Mouse (Mus musculus) lung, embryonic 14.5 days (tissue): Measurements from ENCODE around the gene Stil. TPM values are rescaled to one million over a fixed set of nuclear protein-coding genes. Genes with fewer than 3 reads are reported as not detected.

Source experiments
- ATAC-seq: fragments of 200-750 bp; cut with Nextera tagmentation; 2 replicates; pipeline ENCODE4 v1.8.0; 2017; ENCODE audit warnings: mild to moderate bottlenecking, moderate TSS enrichment, moderate library complexity; ENCODE audit not compliant: insufficient read depth
- DNase-seq: peaks from one replicate; pipeline ENCODE4 v3.0.0-alpha.2; 2015
- H3K27ac ChIP-seq: fragments of 300-500 bp; sonication (generic); 2 replicates; pipeline ENCODE4 v1.5.1; 2014; ENCODE audit warnings: low read depth, mild to moderate bottlenecking, moderate library complexity
- H3K27me3 ChIP-seq: fragments of 300-500 bp; sonication (generic); 2 replicates; pipeline ENCODE4 v1.6.1; 2014; ENCODE audit warnings: low read length, control low read depth; ENCODE audit not compliant: insufficient read depth
- H3K36me3 ChIP-seq: fragments of 300-500 bp; sonication (generic); 2 replicates; pipeline ENCODE4 v1.6.1; 2014; ENCODE audit warnings: control low read depth; ENCODE audit not compliant: insufficient read depth
- H3K4me1 ChIP-seq: fragments of 300-500 bp; sonication (generic); 2 replicates; pipeline ENCODE4 v1.6.1; 2014; ENCODE audit warnings: antibody characterized with exemption, control low read depth; ENCODE audit not compliant: insufficient read depth
- H3K4me2 ChIP-seq: fragments of 300-500 bp; sonication (generic); 2 replicates; pipeline ENCODE4 v1.6.1; 2014; ENCODE audit warnings: mild to moderate bottlenecking
- H3K4me3 ChIP-seq: fragments of 300-500 bp; sonication (generic); 2 replicates; pipeline ENCODE4 v1.5.1; 2014; ENCODE audit warnings: low read depth, low read length
- H3K9ac ChIP-seq: fragments of 300-500 bp; sonication (generic); 2 replicates; pipeline ENCODE4 v1.6.1; 2014
- H3K9me3 ChIP-seq: fragments of 300-500 bp; sonication (generic); 2 replicates; pipeline ENCODE4 v1.6.1; 2016; ENCODE audit warnings: low read depth, low read length, control low read depth
- CTCF ChIP-seq: IDR thresholded peaks from 2 replicates; pipeline ENCODE4 v1.5.1; 2016; ENCODE audit warnings: antibody characterized with exemption, low read depth
- WGBS: fragments of 180-500 bp; shearing (Covaris S2); extraction: QIAGEN DNeasy Blood & Tissue Kit; methylation state at CpG from one replicate; pipeline ENCODE4 v1.1.7; 2014; 5-methylcytosine and 5-hydroxymethylcytosine counted together
- polyA plus RNA-seq: library from polyadenylated mRNA; unstranded; fragments of >200 nt; fragmentation: Nextera tagmentation; extraction: Ambion mirVana; gene quantifications from 2 replicates; pipeline ENCODE4 v1.2.1, GENCODE M21; 2014

Gene Stil
- polyA plus RNA-seq, 1 experiment from 2014 or later: 26.0 TPM

DNA sequence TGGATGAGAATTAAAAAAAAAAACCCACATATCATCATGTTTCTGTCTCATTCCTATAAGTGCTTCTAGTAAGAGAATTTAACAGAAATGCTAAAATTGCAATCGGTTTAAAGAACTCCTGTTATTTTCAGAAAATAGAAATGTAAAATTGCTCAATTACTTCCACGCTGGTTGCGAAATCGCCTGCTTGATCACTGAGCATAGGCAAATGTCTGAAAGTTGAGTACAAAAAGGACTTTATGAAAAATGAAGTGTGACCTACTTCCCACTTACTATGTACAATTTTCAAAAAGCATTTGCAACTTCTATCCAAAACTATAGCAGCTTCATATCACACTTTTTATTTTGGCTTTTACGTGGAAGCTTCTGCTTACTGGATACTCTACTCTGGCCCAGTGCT, 29.2 kb upstream of the Stil start:
- Histone ChIP-seq H3K9me3 (no peaks in the 10 kb centered on the region), H3K4me2 (no peak overlapping the region), H3K4me1 (no peaks in the 10 kb centered on the region), H3K36me3 (peaks cover 26% of the 10 kb centered on the region), H3K27ac (no peak overlapping the region), H3K9ac (no peak overlapping the region), H3K27me3 (no peaks in the 10 kb centered on the region), H3K4me3 (no peak overlapping the region)
- DNase-seq (peak; percentile 68), ATAC-seq (no peak)
- TF ChIP-seq CTCF: no peak
- WGBS: 71% methylated on average over 5 of the region's 5 CpGs

DNA sequence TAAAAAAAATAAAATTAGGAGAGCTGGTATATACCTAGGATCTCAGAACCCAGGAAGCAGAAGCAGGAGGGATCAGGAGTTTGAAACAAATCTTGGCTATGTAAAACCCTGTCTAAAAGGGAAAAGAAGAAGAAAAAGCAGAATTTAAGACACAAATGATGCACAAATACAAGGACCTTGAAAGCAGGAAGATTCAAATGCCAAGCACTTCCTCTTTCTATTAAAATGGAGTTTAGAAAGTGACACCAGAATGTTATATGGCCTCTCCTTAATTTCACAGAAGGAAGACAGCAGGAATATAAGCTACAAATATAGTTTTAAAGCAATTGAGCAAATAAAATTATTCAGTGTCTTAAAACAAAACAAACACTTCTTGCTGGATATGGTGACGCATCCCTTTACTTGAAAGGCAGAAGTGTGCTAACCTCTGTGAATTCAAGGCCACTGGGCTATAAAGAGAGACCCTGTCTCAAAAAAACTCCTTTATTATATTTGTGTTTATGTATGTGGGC, 26.7 kb upstream of the Stil start:
- 88% methylated on average over 1 of the region's 1 CpGs for WGBS
- no peak for TF ChIP-seq CTCF
- Histone ChIP-seq H3K9me3 (no peaks in the 10 kb centered on the region), H3K4me3 (no peak overlapping the region), H3K36me3 (peaks cover 8% of the 10 kb centered on the region), H3K4me1 (no peaks in the 10 kb centered on the region), H3K4me2 (no peak overlapping the region), H3K9ac (no peak overlapping the region), H3K27me3 (no peaks in the 10 kb centered on the region), H3K27ac (no peak overlapping the region)
- ATAC-seq (no peak), DNase-seq (no peak)

DNA sequence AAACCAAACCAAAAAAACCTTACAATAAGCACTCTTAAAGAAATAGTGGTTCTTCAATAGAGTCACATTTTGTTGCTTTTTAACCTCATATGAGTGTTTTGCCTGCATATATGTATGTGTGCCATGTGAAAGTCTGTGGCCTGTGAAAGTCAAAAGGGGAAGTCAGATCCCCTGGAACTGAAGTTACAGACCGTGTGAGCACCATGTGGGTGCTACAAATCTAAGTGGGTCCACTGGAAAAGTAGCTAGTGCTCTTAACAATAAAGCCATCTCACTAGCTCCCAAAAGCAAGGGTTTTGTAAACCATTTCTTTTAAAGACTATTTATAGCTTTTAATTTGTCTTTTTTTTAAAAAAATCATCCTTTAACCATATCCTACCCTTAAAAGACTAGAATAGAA, 17.3 kb upstream of the Stil start:
- Histone ChIP-seq H3K27ac (no peak overlapping the region), H3K36me3 (no peaks in the 10 kb centered on the region), H3K27me3 (no peaks in the 10 kb centered on the region), H3K4me3 (no peak overlapping the region), H3K4me2 (no peak overlapping the region), H3K9me3 (no peaks in the 10 kb centered on the region), H3K4me1 (no peaks in the 10 kb centered on the region), H3K9ac (no peak overlapping the region)
- DNase-seq: no peak
- 76% methylated on average over 1 of the region's 1 CpGs for WGBS
- no peak for ATAC-seq
- no peak for TF ChIP-seq CTCF

- WGBS: 77% methylated on average over 1 of the region's 1 CpGs
- no peak overlapping the region for H3K4me3 ChIP-seq
These were observed 16.9 kb upstream of the Stil start for GRCm38 (mm10) chr4:114983020-114983419.

DNA sequence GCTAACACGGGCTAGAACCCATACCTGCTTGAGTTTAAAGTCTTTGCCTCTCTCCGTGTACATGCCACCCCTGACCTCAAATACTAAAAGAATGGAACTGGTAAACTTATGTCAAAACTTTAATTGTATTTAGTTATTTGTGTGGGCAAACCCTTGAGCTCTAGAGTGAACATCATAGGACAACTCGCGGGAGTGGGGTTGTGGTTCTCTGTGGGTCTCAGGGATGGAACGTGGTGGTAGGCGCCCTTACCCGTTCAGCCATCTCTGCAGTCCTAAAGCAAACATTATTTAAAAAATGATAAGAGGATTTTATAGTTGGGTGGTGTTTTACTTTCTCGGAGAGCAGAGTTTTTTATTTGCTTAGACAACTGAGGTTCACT, 13.8 kb upstream of the Stil start:
- ATAC-seq: peak; percentile 37
- no peak for TF ChIP-seq CTCF

More at GRCm38 (mm10) chr4:114983020-114983419, 16.9 kb upstream of the Stil start:
- H3K9ac ChIP-seq: no peak overlapping the region
- TF ChIP-seq CTCF: peak; percentile 26; the same call in 1 of the 2 replicates
- no peaks in the 10 kb centered on the region for H3K9me3 ChIP-seq
- DNase-seq (peak; percentile 69), ATAC-seq (no peak)
- no peak overlapping the region for H3K27ac ChIP-seq
- H3K4me2 ChIP-seq: no peak overlapping the region
- H3K4me1 ChIP-seq: no peaks in the 10 kb centered on the region
- H3K36me3 ChIP-seq: no peaks in the 10 kb centered on the region
- no peaks in the 10 kb centered on the region for H3K27me3 ChIP-seq

DNA sequence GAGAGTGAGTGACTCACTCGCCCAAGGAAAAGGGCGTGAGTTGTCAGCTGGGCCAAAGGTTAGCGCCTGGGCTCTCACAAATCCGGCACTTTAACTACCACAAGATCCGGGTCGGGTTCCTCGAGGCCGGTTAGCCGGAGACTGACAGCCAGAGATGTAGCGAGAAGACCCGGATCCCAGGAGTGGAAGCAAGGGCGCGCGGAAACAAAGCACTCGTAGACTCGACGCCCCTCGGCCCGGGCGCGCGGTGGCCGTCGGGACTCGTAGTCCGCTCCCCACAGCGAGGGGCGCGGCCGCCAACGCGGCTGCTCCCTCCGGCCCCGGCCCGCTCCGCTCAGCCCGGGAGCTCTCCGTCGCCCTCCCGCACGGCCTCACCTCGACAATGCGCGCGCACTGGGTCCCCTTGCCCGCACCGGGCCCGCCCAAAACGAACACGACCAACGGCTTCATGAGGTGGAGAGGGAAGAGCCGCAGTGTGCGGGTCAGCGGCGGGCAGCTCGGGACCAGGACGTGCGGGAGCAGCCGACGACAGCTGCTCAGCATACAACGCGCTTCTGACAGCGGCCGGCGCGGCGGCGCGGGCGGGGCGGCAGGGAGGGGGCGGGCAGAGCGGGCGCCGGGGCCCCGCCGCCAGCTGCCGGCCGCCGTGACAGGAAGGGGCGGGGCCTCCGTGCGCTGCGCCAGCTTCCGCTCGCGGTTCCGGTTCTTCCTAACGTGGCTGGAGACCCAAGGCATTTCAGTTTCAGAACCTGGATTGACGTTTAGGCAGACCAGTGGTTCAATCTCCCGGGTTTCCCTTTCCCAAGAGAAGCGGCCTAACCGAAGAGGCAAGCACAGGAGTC, 13.1 kb upstream of the Stil start, which contains the start of gene Cmpk1:
Gene Cmpk1, minus strand, starts transcription at position 651 of the 842 bp plus-strand sequence.
- DNase-seq (peak; percentile 92), ATAC-seq (peak; percentile 97)
- Histone ChIP-seq H3K36me3 (no peaks in the 10 kb centered on the region), H3K4me3 (peak within 1 kb of the TSS; percentile 82), H3K27ac (peak within 1 kb of the TSS; percentile 100), H3K4me2 (peak within 1 kb of the TSS; percentile 88), H3K9me3 (no peaks in the 10 kb centered on the region), H3K9ac (peak within 1 kb of the TSS; percentile 90), H3K27me3 (no peaks in the 10 kb centered on the region), H3K4me1 (no peaks in the 10 kb centered on the region)
- no peak for TF ChIP-seq CTCF
- WGBS: 0% methylated on average over 91 of the region's 93 CpGs

More for the DNA sequence above, 13.8 kb upstream of the Stil start:
- under 1% methylated on average over 8 of the region's 8 CpGs for WGBS
- Histone ChIP-seq H3K9ac (peak overlapping the region; percentile 90), H3K27ac (peak overlapping the region; percentile 100), H3K4me1 (no peaks in the 10 kb centered on the region), H3K27me3 (no peaks in the 10 kb centered on the region), H3K4me2 (peak overlapping the region; percentile 88), H3K9me3 (no peaks in the 10 kb centered on the region), H3K36me3 (no peaks in the 10 kb centered on the region), H3K4me3 (peak overlapping the region; percentile 82)
- no peak for DNase-seq

DNA sequence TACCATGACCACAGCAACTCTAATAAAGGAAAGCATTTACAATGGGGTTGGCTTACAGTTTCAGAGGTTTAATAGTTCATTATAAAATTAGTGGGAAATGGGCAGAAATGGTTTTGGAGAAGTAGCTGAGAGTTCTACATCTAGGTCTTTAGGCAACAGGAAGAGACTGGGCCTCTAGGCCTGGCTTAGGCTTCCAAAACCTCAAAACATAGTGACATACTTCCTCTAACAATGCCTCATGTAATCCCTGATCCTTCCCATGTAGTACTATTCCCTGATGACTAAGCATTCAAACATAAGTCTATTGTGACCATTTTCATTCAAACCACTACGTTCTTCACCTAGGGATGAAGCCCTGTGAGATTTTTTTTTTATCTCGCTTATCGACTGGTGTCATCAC, 5.7 kb upstream of the Stil start:
- H3K4me2 ChIP-seq: no peak overlapping the region
- no peak for TF ChIP-seq CTCF
- no peak overlapping the region for H3K9ac ChIP-seq
- no peaks in the 10 kb centered on the region for H3K36me3 ChIP-seq
- H3K27me3 ChIP-seq: no peaks in the 10 kb centered on the region
- ATAC-seq: no peak
- no peak for DNase-seq
- 83% methylated on average over 3 of the region's 3 CpGs for WGBS
- no peak overlapping the region for H3K4me3 ChIP-seq
- H3K9me3 ChIP-seq: no peaks in the 10 kb centered on the region
- no peak overlapping the region for H3K27ac ChIP-seq
- H3K4me1 ChIP-seq: no peaks in the 10 kb centered on the region
